Mouse (Mus musculus) limb, embryonic 11.5 days (tissue): ENCODE measurements around the gene Cacng1. TPM values are rescaled to one million over a fixed set of nuclear protein-coding genes. Genes with fewer than 3 reads are reported as not detected.

Experiments
- ATAC-seq: fragments of 200-750 bp; cut with Nextera tagmentation; 2 replicates; pipeline ENCODE4 v1.8.0; 2017; ENCODE audit warnings: low read depth; ENCODE audit not compliant: insufficient number of reproducible peaks, low FRiP score, low TSS enrichment
- DNase-seq: peaks from one replicate; pipeline ENCODE4 v3.0.0-alpha.2; 2015; ENCODE audit warnings: low spot score
- H3K27ac ChIP-seq: fragments of 300-500 bp; sonication (generic); replicated peaks from 2 replicates; pipeline ENCODE4 v1.5.1; 2014; ENCODE audit warnings: low read depth, mild to moderate bottlenecking, low read length
- H3K27me3 ChIP-seq: fragments of 300-500 bp; sonication (generic); 2 replicates; pipeline ENCODE4 v1.6.1; 2014; ENCODE audit warnings: mild to moderate bottlenecking, low read length, mixed read lengths; ENCODE audit not compliant: control insufficient read depth, insufficient read depth
- H3K36me3 ChIP-seq: fragments of 300-500 bp; sonication (generic); 2 replicates; pipeline ENCODE4 v1.6.1; 2014; ENCODE audit warnings: mild to moderate bottlenecking, low read length, moderate library complexity, mixed read lengths; ENCODE audit not compliant: control insufficient read depth, insufficient read depth
- H3K4me1 ChIP-seq: fragments of 300-500 bp; sonication (generic); 2 replicates; pipeline ENCODE4 v1.6.1; 2014; ENCODE audit warnings: low read length, mixed read lengths; ENCODE audit not compliant: control insufficient read depth, insufficient read depth
- H3K4me2 ChIP-seq: fragments of 300-500 bp; sonication (generic); 2 replicates; pipeline ENCODE4 v1.6.1; 2014; ENCODE audit warnings: low read depth, mild to moderate bottlenecking, moderate library complexity; ENCODE audit not compliant: severe bottlenecking
- H3K4me3 ChIP-seq: fragments of 300-500 bp; sonication (generic); 2 replicates; pipeline ENCODE4 v1.5.1; 2014; ENCODE audit warnings: low read depth, low read length
- H3K9ac ChIP-seq: fragments of 300-500 bp; sonication (generic); 2 replicates; pipeline ENCODE4 v1.6.1; 2014; ENCODE audit warnings: mild to moderate bottlenecking, low read length
- H3K9me3 ChIP-seq: fragments of 300-500 bp; sonication (generic); 2 replicates; pipeline ENCODE4 v1.6.1; 2016; ENCODE audit warnings: low read length; ENCODE audit not compliant: control insufficient read depth
- WGBS: fragments of 180-500 bp; shearing (Covaris S2); extraction: QIAGEN DNeasy Blood & Tissue Kit; methylation state at CpG from one replicate; pipeline ENCODE4 v1.1.7; 2014; 5-methylcytosine and 5-hydroxymethylcytosine counted together
- polyA plus RNA-seq: library from polyadenylated mRNA; unstranded; fragments of >200 nt; fragmentation: Nextera tagmentation; extraction: Ambion mirVana; gene quantifications from 2 replicates; pipeline ENCODE4 v1.2.1, GENCODE M21; 2014

Gene Cacng1
- 0.40 and 0.89 TPM in 2 replicates for polyA plus RNA-seq

DNA sequence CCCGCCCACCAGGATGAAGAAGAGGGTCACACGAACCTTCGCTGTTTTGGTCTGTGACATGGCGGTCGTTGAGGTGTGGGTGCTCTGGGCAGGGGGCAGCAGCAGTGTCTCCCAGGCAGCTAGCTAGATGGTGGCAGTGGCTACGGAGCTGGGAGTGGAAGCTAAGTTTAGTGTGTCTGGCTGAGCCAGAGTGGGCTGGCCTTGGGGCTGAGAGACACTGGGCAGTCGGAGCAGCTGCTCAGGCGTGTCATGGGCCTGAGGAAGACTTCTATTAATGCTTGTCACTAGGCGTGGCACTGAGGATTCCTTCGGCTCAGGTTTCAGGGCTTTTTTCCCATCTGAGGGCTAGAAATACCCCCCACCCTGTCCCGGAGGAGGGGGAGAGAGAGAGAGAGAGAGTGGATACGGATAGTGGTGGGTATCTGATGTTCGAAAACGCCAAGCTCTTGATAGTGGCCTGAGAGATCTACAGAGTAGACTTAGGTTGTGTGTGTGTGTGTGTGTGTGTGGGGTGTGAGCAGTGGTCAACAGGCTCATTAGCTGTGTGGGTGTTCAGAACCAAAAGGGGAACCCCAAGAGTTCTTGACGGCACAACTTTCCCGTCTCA lies at the start of gene Cacng1:
Cacng1 (minus strand) TSS at position 191 of the 607 bp plus-strand sequence.
- no peaks in the 10 kb centered on the region for H3K36me3 ChIP-seq
- no peak within 1 kb of the TSS for H3K9ac ChIP-seq
- DNase-seq (no peak), ATAC-seq (no peak)
- no peak within 1 kb of the TSS for H3K4me3 ChIP-seq
- H3K4me2 ChIP-seq = no peak within 1 kb of the TSS
- no peaks in the 10 kb centered on the region for H3K9me3 ChIP-seq
- no peaks in the 10 kb centered on the region for H3K27me3 ChIP-seq
- H3K27ac ChIP-seq = no peak within 1 kb of the TSS
- WGBS = 77% methylated on average over 16 of the region's 16 CpGs
- no peaks in the 10 kb centered on the region for H3K4me1 ChIP-seq

DNA sequence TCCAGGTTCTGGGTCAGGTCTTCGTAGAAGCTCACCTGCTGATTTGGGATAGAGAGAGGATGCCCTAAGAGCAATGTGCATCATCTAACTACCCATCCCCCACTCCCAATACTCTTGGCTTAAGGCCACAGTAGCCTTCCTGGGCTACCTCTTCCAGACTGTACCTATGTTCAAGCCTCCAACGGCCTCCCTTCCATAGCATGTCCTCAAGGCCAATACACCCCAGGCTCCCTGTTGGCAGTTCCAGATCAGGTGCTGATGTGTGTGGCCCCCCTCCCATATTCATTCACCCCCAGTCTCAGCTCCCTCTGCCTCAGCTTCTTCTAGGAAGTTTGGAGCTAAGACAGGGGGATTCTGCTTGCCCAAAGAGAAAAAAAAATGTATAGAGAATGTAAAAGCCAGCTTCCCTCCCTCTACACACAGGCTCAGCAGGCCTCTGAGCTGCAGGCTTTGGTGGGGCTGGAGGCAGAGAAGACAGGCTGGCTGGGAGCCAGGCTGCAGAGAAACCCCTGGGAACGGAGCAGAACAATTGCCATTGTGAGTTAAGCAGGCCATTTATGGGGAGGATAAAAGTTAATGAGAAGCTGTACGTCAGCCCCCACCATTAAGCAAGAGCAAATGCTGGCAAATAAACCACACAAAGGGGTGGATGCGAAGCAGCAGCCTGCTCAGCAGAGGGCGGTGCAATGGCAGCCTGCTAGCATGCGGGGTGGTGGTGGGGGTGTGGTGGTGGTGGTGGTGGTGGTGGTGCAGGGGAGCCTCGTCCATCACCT lies 46.6 kb upstream of the Cacng1 start:
- H3K27me3 ChIP-seq = no peaks in the 10 kb centered on the region
- no peak overlapping the region for H3K4me3 ChIP-seq
- DNase-seq (peak; percentile 52), ATAC-seq (0 out of 2 replicates have a peak, but pooled peaks have one; percentile 21)
- WGBS = 27% methylated on average over 8 of the region's 8 CpGs
- H3K36me3 ChIP-seq = no peaks in the 10 kb centered on the region
- H3K9ac ChIP-seq = no peak overlapping the region
- H3K27ac ChIP-seq = no peak overlapping the region
- H3K4me1 ChIP-seq = peaks cover 6% of the 10 kb centered on the region; the same call in 1 of the 2 replicates
- no peak overlapping the region for H3K4me2 ChIP-seq
- no peaks in the 10 kb centered on the region for H3K9me3 ChIP-seq

DNA sequence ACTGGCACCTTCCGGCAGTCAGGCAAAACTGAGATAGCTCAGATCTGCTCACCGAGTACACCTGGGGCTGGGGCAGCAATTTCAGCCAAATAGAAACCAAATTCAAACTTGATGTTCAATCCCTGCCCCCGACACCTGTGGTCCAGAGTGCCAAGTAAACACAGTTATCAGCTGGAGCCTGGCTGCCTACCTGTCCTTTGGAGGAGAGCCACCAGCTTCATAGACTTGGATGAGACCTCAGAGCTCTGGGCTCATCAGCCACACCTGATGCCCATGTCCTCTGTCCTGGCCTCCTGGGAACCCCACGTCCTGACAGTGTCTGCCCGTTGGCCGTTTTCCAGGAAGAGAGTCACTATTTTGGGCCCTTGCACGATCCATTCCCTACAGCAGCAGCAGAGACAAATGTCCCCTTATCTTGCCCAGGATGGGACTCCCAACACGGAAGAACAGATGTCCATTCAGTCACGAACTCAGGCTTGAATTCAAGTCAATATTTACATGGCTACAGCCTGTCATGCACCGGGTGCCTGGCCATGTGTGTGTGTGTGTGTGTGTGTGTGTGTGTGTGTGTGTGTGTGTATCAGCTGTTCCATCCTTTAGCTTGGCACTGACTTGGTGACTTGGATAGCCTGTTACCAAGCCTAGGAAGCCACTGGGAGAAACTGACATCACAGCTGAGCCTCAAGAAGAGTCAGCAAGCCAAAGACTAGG lies 45.6 kb upstream of the Cacng1 start:
- Histone ChIP-seq H3K27ac (no peak overlapping the region), H3K36me3 (no peaks in the 10 kb centered on the region), H3K9me3 (no peaks in the 10 kb centered on the region), H3K4me2 (no peak overlapping the region), H3K9ac (no peak overlapping the region), H3K4me1 (peaks cover 6% of the 10 kb centered on the region; the same call in 1 of the 2 replicates), H3K27me3 (no peaks in the 10 kb centered on the region), H3K4me3 (no peak overlapping the region)
- no peak for DNase-seq
- ATAC-seq = no peak
- WGBS = 87% methylated on average over 10 of the region's 10 CpGs

DNA sequence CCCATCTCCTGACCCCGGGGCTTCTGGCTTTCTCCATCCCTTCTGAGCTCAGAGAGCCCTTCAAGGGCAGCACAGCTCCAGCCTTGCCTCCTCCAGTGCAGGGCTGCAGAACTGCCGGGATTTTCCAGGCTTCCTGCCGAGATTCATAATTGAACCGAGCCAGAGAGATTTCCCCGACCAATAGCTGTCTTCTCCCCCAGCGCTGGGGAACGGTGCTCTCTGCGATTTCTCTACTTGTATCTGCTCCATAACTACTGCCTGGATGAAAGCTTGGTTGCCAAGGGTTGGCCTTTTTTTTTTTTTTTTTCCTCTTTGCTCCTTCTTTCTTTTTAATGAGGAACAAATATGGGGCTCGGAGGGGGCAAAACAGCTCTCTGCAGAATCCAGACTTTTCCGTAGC lies 43.7 kb upstream of the Cacng1 start:
- no peaks in the 10 kb centered on the region for H3K36me3 ChIP-seq
- no peak overlapping the region for H3K27ac ChIP-seq
- H3K9me3 ChIP-seq = no peaks in the 10 kb centered on the region
- H3K9ac ChIP-seq = no peak overlapping the region
- DNase-seq = no peak
- ATAC-seq = no peak
- H3K27me3 ChIP-seq = no peaks in the 10 kb centered on the region
- no peak overlapping the region for H3K4me2 ChIP-seq
- peaks cover 6% of the 10 kb centered on the region; the same call in 1 of the 2 replicates for H3K4me1 ChIP-seq
- H3K4me3 ChIP-seq = no peak overlapping the region
- WGBS = 61% methylated on average over 10 of the region's 10 CpGs

DNA sequence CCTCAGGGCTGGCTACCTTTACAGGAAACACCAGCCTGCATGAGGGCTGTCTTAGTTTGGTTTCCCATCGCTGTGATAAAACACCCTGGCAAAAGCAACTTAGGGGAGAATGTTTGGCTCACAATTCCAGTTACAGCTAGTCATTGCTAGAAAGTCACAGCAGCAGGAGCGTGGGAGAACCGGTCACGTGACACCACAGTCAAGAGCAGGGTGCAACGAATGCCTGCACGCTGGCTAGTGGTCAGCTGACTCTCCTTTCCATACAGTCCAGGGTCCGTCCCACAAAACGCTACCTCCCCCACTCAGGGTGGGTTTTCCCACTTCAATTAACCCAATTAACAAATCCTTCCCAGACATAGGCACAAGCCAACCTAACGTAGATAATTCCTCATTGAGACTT lies 43.2 kb upstream of the Cacng1 start:
- 80% methylated on average over 9 of the region's 9 CpGs for WGBS
- no peak overlapping the region for H3K27ac ChIP-seq

DNA sequence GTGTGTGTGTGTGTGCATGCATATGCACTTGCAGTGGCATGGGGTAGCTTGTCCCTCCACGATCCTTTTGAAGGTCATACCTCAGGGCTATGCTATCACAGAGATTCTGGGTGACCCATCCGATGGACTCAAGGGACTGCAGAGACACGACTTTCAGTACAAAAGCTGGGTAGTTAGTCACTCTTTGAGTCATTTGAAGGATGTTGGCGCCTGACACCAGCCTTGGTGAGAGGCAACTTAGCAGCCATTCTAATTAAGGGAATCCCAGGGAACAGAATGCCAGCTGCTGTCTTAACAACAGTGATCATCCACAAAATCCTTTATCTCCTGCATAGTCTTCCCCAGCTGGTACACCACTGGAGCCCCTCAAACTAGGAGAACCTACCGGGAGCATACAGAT lies 32.8 kb upstream of the Cacng1 start:
- no peaks in the 10 kb centered on the region for H3K27me3 ChIP-seq
- no peaks in the 10 kb centered on the region for H3K9me3 ChIP-seq
- H3K4me2 ChIP-seq = no peak overlapping the region
- H3K9ac ChIP-seq = no peak overlapping the region
- ATAC-seq (no peak), DNase-seq (no peak)
- no peaks in the 10 kb centered on the region for H3K36me3 ChIP-seq
- H3K27ac ChIP-seq = no peak overlapping the region
- no peaks in the 10 kb centered on the region for H3K4me1 ChIP-seq
- H3K4me3 ChIP-seq = no peak overlapping the region
- WGBS = 87% methylated on average over 5 of the region's 5 CpGs

More for the DNA sequence above, 43.2 kb upstream of the Cacng1 start:
- H3K36me3 ChIP-seq = no peaks in the 10 kb centered on the region
- peaks cover 6% of the 10 kb centered on the region; the same call in 1 of the 2 replicates for H3K4me1 ChIP-seq
- H3K4me3 ChIP-seq = no peak overlapping the region
- ATAC-seq (no peak), DNase-seq (no peak)
- no peaks in the 10 kb centered on the region for H3K9me3 ChIP-seq
- no peaks in the 10 kb centered on the region for H3K27me3 ChIP-seq
- H3K9ac ChIP-seq = no peak overlapping the region
- no peak overlapping the region for H3K4me2 ChIP-seq

DNA sequence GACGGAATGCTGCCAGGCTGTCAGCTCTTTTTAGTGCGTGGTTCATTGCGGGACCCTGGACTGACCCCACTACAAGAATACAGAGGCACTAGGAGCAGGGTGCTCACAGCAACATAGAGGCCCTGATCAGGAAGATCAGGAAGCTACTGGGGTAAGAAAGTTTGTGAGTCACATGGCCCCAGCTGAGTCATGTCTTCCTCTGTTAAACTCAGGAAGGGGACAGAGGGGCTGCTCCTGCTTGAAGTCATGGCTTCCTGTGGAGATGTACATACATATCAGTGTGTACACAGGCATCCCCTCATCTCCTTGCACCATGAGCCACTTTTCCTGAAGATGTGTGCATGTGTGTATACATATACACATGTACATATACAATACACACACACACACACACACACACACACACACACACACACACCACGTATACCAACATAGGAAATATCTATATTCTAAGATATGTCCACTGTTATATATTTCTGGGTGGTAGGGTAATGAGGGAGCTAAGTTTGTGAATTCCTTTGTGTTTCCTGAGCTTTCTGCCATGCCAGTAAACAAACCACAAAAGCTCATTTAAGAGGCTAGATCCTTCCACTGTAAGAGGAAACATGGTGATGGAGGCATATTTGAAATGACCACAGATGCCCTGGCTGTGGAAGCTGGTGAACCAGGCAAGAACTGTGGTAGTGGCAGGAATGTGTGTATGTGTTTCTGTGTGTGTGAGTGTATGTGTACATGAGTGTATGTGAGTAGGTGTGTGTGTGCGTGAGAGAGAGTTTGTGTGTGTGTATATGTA lies 32.1 kb upstream of the Cacng1 start:
- WGBS = 83% methylated on average over 5 of the region's 5 CpGs
- Histone ChIP-seq H3K4me1 (no peaks in the 10 kb centered on the region), H3K9ac (no peak overlapping the region), H3K27ac (no peak overlapping the region), H3K9me3 (no peaks in the 10 kb centered on the region), H3K36me3 (no peaks in the 10 kb centered on the region), H3K4me3 (no peak overlapping the region), H3K27me3 (no peaks in the 10 kb centered on the region), H3K4me2 (no peak overlapping the region)
- ATAC-seq (no peak), DNase-seq (no peak)

DNA sequence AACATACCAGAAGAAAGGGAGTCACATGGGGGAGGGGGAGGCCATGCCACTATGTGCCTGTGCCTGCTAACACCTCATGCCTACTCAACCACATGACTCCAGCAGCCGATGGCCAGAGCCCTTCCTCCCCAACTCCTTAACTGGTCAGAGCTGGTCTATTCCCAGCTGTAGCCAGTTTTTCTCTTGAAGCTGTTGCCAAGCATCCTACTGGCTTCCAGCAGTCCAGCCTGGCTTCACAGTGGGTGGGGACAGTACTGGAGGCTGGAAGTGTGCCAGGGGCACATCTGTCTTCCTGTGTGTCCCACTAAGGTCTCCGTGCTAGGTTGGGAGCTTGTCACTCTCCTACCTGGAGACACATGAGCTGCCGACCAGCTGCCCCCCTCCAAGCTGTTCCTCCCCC lies 26.8 kb upstream of the Cacng1 start:
- Histone ChIP-seq H3K9ac (no peak overlapping the region), H3K27ac (no peak overlapping the region), H3K4me3 (no peak overlapping the region), H3K9me3 (no peaks in the 10 kb centered on the region), H3K4me1 (no peaks in the 10 kb centered on the region; the same call in 1 of the 2 replicates), H3K4me2 (no peak overlapping the region), H3K27me3 (no peaks in the 10 kb centered on the region), H3K36me3 (no peaks in the 10 kb centered on the region)
- no peak for ATAC-seq
- no peak for DNase-seq
- 73% methylated on average over 3 of the region's 3 CpGs for WGBS
